Mouse (Mus musculus): ENCODE results near the gene Slc1a4. TPM values are rescaled to one million over a fixed set of nuclear protein-coding genes. Genes with fewer than 3 reads are reported as not detected.

Gene Slc1a4
- total RNA-seq, 1 experiment from 2014 or later, result 6.4 TPM

Other genes with a start within 250 kb of the Slc1a4 start
- gene Actr2, start 219.8 kb downstream of the Slc1a4 start, total RNA-seq (2021), result 121 and 131 TPM in 2 replicates
- 164 and 182 TPM in 2 replicates for gene Rab1a, start 131.3 kb downstream of the Slc1a4 start, total RNA-seq (2021)
- gene Cep68, start 83.3 kb downstream of the Slc1a4 start, total RNA-seq (2021), result 27.8 and 33.2 TPM in 2 replicates
- gene Sertad2, start 210.5 kb upstream of the Slc1a4 start, total RNA-seq (2021), result 14.2 and 15.7 TPM in 2 replicates

Measured in adrenal gland, postnatal 25 days (tissue).